Mouse (Mus musculus) ES-Bruce4 (cell line): ENCODE data around the gene Ptprj.

Experiments used
- CTCF ChIP-seq: IDR thresholded peaks from one replicate; pipeline ENCODE4 v1.8.1; 2011; ENCODE audit warnings: low read depth, low read length
- POLR2A ChIP-seq: IDR thresholded peaks from one replicate; pipeline ENCODE4 v1.8.1; 2011; ENCODE audit warnings: low read length; ENCODE audit not compliant: insufficient read depth

GRCm38 (mm10) chr2:90584506-90584905 is 4.1 kb upstream of the Ptprj start:
- no peak for TF ChIP-seq CTCF
- TF ChIP-seq POLR2A = no peak
